Mouse (Mus musculus): ENCODE measurements around the gene Pfkfb3. TPM values are rescaled to one million over a fixed set of nuclear protein-coding genes. Genes with fewer than 3 reads are reported as not detected.
A peak's percentile ranks its signal among the peaks of the same experiment; 100 is the strongest.

The Pfkfb3 gene
- polyA plus RNA-seq, 1 experiment: 22.2 TPM

DNA sequence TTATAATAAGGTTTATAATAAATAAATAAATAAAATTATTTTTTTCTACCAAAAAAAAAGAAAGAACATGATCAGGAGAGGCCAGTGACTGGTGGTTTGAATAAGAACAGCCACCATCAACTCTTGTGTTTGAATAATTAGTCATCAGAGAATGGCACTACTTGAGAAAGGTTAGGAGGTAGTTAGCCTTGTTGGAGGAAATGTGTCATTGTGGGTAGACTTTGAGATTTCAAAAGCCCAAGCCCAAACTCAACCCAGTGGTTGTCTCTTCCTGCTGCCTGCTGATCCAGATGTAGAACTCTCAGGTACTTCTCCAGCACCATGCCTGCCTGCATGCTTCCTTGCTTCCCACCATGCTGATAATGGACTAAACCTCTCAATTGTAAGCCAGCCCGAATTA is 41.8 kb downstream of the Pfkfb3 start:
- 90% methylated on average over 1 of the region's 1 CpGs for WGBS
- no peak for DNase-seq
- H3K27ac ChIP-seq (ENCODE audit: insufficient read depth, low read depth, low read length): no peak overlapping the region
- no peaks in the 10 kb centered on the region for H3K27me3 ChIP-seq (replicated peaks; ENCODE audit: control insufficient read depth, insufficient read depth, low read length)
- H3K4me1 ChIP-seq (ENCODE audit: control insufficient read depth, insufficient read depth, low read length): no peaks in the 10 kb centered on the region
- no peak overlapping the region for H3K4me3 ChIP-seq (ENCODE audit: insufficient read depth, low read depth, low read length)
- TF ChIP-seq POLR2A (IDR thresholded peaks at IDR 0.05; ENCODE audit: low read depth, low read length) (no peak), CTCF (conservative IDR thresholded peaks at IDR 0.05; ENCODE audit: insufficient read depth, insufficient read length, low read depth, low read length) (no peak)
- H3K36me3 ChIP-seq (ENCODE audit: control insufficient read depth, insufficient read depth, low read length): no peaks in the 10 kb centered on the region

DNA sequence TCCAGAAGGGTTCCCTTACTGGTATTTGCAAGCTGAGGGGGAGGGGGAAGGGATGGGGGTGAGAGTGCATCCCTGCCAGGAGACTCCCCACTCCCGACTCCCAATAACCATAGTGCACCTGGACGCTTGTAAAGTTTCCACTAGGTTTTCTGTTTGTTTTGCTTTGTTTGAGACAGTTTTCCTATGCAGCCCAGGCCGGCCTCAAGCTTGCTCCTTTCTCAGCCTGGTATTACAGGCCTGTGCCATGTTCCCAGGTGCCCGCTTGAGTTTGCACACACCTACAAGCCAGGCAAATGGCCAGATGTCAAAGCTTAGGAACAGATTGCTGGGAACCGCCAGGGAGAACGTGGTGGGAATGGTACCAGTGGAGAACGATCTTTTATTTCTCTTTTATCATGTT is 50.1 kb downstream of the Pfkfb3 start:
- no peaks in the 10 kb centered on the region for H3K27me3 ChIP-seq (replicated peaks; ENCODE audit: control insufficient read depth, insufficient read depth, low read length)
- no peak overlapping the region for H3K4me3 ChIP-seq (ENCODE audit: insufficient read depth, low read depth, low read length)
- no peaks in the 10 kb centered on the region for H3K36me3 ChIP-seq (ENCODE audit: control insufficient read depth, insufficient read depth, low read length)
- H3K27ac ChIP-seq (ENCODE audit: insufficient read depth, low read depth, low read length): no peak overlapping the region
- WGBS: 72% methylated on average over 7 of the region's 7 CpGs
- 0 out of 2 replicates have a peak, but pooled peaks cover 4% of the 10 kb centered on the region for H3K4me1 ChIP-seq (ENCODE audit: control insufficient read depth, insufficient read depth, low read length)
- no peak for DNase-seq
- TF ChIP-seq CTCF (conservative IDR thresholded peaks at IDR 0.05; ENCODE audit: insufficient read depth, insufficient read length, low read depth, low read length) (no peak), POLR2A (IDR thresholded peaks at IDR 0.05; ENCODE audit: low read depth, low read length) (no peak)

DNA sequence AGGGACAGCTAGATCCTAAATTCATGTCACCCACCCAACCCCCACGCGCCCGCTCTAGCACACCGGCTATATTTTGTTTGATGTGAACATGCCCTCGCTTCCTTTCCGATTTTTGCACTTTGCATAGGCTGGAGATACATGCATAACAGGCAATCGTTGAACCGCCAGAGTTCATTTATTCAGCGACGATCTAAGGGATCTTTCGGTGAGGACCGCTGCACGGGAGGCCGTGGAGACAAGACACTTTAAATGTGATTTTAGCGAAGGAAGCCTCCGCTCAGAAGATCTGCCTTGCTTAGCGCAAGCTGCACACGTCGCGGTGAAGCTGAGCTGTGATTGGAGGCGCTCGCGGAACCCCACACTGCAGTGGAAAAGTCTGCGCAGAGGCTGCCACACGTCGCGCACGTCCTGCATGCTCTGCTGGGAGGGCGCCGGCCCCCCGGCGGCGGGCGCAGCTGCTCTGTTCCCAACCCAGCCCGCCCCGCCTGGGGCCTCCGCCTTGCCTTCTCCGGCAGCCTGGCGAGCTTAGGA is 50.9 kb downstream of the Pfkfb3 start:
- H3K4me3 ChIP-seq (ENCODE audit: insufficient read depth, low read depth, low read length): peak overlapping the region; percentile 67
- peak; percentile 80 for DNase-seq
- no peak for TF ChIP-seq POLR2A (IDR thresholded peaks at IDR 0.05; ENCODE audit: low read depth, low read length)
- no peak for TF ChIP-seq CTCF (conservative IDR thresholded peaks at IDR 0.05; ENCODE audit: insufficient read depth, insufficient read length, low read depth, low read length)
- H3K27ac ChIP-seq (ENCODE audit: insufficient read depth, low read depth, low read length): peak overlapping the region; percentile 36; the same call in 1 of the 2 replicates
- under 1% methylated on average over 39 of the region's 39 CpGs for WGBS
- H3K36me3 ChIP-seq (ENCODE audit: control insufficient read depth, insufficient read depth, low read length): no peaks in the 10 kb centered on the region
- H3K27me3 ChIP-seq (replicated peaks; ENCODE audit: control insufficient read depth, insufficient read depth, low read length): no peaks in the 10 kb centered on the region
- H3K4me1 ChIP-seq (ENCODE audit: control insufficient read depth, insufficient read depth, low read length): 0 out of 2 replicates have a peak, but pooled peaks cover 4% of the 10 kb centered on the region

DNA sequence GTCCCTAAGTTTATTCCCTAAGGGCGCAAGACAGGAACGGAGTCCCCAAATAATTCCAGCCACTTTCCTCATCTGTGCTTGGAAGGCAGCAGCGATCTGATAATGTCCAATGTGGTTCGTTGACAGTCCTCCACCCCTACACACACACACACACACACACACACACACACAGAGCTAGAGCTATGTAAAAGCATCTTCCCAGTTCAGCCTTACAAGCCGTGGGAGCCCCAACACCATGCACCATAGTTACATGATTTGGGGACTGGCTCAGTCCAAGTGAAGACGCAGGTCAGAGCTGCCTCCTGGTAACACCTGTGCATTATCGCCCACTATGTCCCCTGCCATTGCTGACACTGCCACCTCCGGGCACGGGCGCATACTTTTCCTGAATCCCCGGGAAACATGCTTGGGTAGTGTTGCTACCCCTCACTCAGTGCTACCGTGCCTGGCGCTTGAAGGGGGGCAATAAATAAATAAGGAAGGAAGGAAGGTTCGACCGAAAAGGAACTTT is 51.6 kb downstream of the Pfkfb3 start:
- Histone ChIP-seq H3K36me3 (ENCODE audit: control insufficient read depth, insufficient read depth, low read length) (no peaks in the 10 kb centered on the region), H3K4me1 (ENCODE audit: control insufficient read depth, insufficient read depth, low read length) (0 out of 2 replicates have a peak, but pooled peaks cover 4% of the 10 kb centered on the region), H3K27ac (ENCODE audit: insufficient read depth, low read depth, low read length) (peak overlapping the region; percentile 40; the same call in 1 of the 2 replicates)

DNA sequence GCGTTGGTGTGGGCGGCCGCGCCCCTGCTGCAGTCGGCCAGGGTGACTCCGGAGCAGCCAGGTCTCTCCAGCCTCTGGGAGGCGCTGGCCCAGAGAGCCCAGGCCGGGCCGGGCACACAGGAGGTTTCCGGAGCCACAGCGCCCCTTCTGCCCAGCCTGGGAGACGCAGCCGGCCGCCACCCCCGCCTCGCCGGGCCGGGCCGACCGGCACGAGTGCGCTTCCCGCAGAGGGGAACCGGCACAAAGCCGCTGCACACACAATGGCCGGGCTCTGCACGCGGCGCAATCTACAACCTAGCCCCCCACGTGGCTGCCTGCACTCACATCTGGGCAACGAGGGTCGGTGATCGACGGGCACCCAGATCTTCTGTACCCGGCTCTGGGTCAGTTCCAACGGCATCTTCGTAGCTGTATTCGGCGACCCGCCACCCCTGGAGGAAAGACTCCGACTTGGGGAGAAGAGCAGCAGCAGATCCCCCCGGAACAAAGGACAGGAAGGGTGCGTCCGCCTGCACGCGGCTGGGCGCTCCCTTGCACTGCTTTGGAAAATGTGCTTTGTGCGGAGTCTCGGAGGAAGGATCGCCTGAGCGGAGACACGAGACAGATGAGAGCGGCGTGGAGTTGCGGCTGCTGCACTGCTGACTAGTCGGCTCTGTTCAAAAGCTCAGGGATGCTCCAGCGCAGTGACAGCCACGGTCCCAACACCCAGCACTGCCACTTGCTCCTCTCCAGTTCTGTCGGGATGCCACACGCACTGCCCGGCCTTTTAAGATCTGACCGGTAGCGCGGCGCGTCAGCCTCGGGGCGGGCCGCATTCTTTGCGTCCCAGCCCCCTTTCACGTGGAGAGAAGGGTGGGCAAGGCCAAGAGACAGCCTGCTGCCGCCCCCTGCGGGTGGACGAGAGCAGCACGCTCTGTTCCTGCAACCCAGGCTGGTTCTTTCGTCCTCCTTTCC is 52.3 kb downstream of the Pfkfb3 start:
- peak; percentile 93 for TF ChIP-seq POLR2A (IDR thresholded peaks at IDR 0.05; ENCODE audit: low read depth, low read length)
- TF ChIP-seq CTCF (conservative IDR thresholded peaks at IDR 0.05; ENCODE audit: insufficient read depth, insufficient read length, low read depth, low read length): peak; percentile 88
- peak overlapping the region; percentile 68 for H3K27ac ChIP-seq (ENCODE audit: insufficient read depth, low read depth, low read length)
- H3K36me3 ChIP-seq (ENCODE audit: control insufficient read depth, insufficient read depth, low read length): no peaks in the 10 kb centered on the region
- WGBS: under 1% methylated on average over 76 of the region's 76 CpGs
- 0 out of 2 replicates have a peak, but pooled peaks cover 4% of the 10 kb centered on the region for H3K4me1 ChIP-seq (ENCODE audit: control insufficient read depth, insufficient read depth, low read length)
- H3K27me3 ChIP-seq (replicated peaks; ENCODE audit: control insufficient read depth, insufficient read depth, low read length): no peaks in the 10 kb centered on the region
- H3K4me3 ChIP-seq (ENCODE audit: insufficient read depth, low read depth, low read length): peak overlapping the region; percentile 67
- DNase-seq: peak; percentile 93

More for the DNA sequence above, 51.6 kb downstream of the Pfkfb3 start:
- H3K4me3 ChIP-seq (ENCODE audit: insufficient read depth, low read depth, low read length): peak overlapping the region; percentile 67
- DNase-seq: no peak
- H3K27me3 ChIP-seq (replicated peaks; ENCODE audit: control insufficient read depth, insufficient read depth, low read length): no peaks in the 10 kb centered on the region
- no peak for TF ChIP-seq CTCF (conservative IDR thresholded peaks at IDR 0.05; ENCODE audit: insufficient read depth, insufficient read length, low read depth, low read length)
- TF ChIP-seq POLR2A (IDR thresholded peaks at IDR 0.05; ENCODE audit: low read depth, low read length): no peak
- under 1% methylated on average over 15 of the region's 15 CpGs for WGBS

DNA sequence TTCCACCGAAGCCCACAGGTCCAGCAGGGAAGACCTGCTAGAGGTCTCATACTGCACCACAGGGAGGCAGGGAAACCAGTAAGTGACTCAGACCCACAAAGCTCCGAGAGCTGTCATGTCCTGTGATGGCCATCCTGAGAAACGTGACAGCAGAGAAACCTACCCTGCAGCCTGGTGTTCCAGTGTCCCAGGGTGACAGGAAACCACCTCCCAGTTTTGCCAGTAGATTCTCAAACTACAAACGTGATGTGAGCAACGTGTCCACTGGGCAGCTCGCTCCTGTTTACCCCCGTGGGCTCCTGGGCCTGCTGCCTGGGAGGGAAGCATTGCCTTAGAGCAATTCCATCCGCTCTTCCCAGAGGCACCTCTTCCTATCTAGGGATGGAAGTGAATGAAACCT is 53.2 kb downstream of the Pfkfb3 start:
- 16% methylated on average over 8 of the region's 8 CpGs for WGBS
- no peak for TF ChIP-seq POLR2A (IDR thresholded peaks at IDR 0.05; ENCODE audit: low read depth, low read length)
- no peak for TF ChIP-seq CTCF (conservative IDR thresholded peaks at IDR 0.05; ENCODE audit: insufficient read depth, insufficient read length, low read depth, low read length)
- H3K27me3 ChIP-seq (replicated peaks; ENCODE audit: control insufficient read depth, insufficient read depth, low read length): no peaks in the 10 kb centered on the region
- peak overlapping the region; percentile 67 for H3K4me3 ChIP-seq (ENCODE audit: insufficient read depth, low read depth, low read length)
- H3K4me1 ChIP-seq (ENCODE audit: control insufficient read depth, insufficient read depth, low read length): 0 out of 2 replicates have a peak, but pooled peaks cover 4% of the 10 kb centered on the region
- H3K36me3 ChIP-seq (ENCODE audit: control insufficient read depth, insufficient read depth, low read length): no peaks in the 10 kb centered on the region
- DNase-seq: peak; percentile 16
- peak overlapping the region; percentile 52 for H3K27ac ChIP-seq (ENCODE audit: insufficient read depth, low read depth, low read length)
